Mouse (Mus musculus) C2C12 (cell line): Measurements from ENCODE around the gene Ncf1.

ENCODE experiments used
- CTCF ChIP-seq: IDR thresholded peaks from one replicate; pipeline ENCODE4 v1.5.1; 2011; ENCODE audit not compliant: control insufficient read depth, insufficient read depth, insufficient read length
- USF1 ChIP-seq: IDR thresholded peaks from one replicate; pipeline ENCODE4 v1.6.1; 2011; ENCODE audit warnings: low read depth, mild to moderate bottlenecking, control low read depth, moderate library complexity

DNA sequence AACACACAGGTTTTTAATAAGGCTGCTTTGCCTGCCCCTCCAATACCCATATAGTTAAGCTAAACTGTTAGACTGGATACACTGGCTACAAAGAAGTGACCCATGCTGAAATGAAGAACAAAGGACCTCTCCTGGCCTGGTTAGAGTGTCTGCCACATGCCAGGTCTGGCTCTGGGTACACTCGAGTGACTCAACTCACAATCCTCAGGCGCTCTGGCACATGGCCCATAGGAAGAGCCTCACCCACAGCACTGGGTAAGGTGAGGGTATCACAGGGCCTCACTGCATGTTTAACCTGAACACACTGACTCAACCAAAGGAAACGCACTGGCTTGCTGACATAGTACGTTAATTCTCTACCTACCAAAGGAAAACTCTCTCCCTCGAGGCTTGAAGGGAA is 16.7 kb upstream of the Ncf1 start:
- TF ChIP-seq CTCF (no peak), USF1 (no peak)
